Mouse (Mus musculus) c-Kit-negative CD71-positive TER-119-positive erythroid progenitor cells, embryonic 14.5 days (primary cell): ENCODE data around the gene Mogs.

Source experiments
- DNase-seq: peaks from one replicate; pipeline ENCODE4 v3.0.0-alpha.2; 2013; ENCODE audit warnings: low read depth, low spot score

The Mogs gene

GRCm38 (mm10) chr6:83147280-83147679, 32.0 kb downstream of the Mogs start:
- DNase-seq = no peak

GRCm38 (mm10) chr6:83151721-83152120, 36.4 kb downstream of the Mogs start:
- no peak for DNase-seq

GRCm38 (mm10) chr6:83153038-83153437, 37.7 kb downstream of the Mogs start:
- no peak for DNase-seq

- DNase-seq = no peak
These were observed 38.2 kb downstream of the Mogs start for GRCm38 (mm10) chr6:83153485-83153884.

DNA sequence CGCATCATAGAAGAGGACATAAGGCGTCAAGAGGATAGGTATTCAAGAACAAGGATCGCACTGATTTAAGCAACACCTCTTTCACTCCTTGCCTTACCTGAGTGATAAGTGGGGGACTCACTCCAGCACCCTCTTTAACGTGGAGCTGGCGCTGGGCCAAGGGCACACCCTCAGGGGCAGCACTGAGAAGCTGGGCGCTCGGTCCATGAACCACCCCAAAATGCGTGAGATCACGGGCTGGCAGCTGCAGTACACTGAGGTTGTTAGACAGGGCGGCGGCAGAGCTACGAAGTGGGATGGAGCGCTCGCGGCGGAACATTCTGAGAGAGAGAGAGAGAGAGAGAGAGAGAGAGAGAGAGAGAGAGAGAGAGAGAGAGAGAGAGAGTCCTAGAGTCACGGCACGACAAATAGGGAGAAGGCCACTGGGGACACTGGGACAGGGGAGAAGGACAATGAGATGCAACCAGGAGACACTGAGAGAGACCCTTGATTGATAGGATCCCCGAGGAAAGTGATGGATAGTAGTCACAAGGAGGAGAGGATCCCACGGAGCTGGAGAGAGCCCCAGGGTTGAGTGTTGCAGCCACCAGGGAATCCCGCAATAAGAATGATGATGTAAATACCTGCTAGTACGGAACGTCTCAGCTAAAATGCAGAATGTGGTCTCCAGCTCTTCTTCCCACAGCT, 40.4 kb downstream of the Mogs start:
- DNase-seq = no peak

DNA sequence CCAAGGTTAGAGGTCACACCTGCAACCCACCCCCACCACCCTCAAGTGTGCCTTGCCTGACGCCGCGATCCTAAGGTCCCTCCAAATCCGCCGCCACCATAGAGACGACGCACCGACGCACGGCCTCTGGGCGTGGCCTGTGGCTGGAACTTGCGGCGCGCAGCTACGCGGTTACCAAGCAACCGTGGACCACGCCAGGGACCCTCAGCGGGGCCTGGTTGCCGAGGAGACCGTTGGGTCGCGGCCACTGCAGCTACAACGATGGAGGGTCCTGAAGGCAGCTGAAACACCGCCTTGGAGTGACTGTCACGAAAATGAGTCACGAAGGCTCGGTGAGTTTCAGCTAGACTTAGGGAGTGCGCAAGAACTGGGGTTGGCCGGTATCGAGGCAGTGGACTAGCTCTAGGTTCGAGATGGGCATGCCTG, 41.0 kb downstream of the Mogs start, which contains the start of the genes Wdr54 and 1700003E16Rik:
Wdr54 (minus strand) TSS at position 139 of the 426 bp plus-strand sequence.
1700003E16Rik (plus strand) TSS at position 146 of the 426 bp plus-strand sequence.
- no peak for DNase-seq

GRCm38 (mm10) chr6:83159456-83159855, 44.2 kb downstream of the Mogs start:
- DNase-seq = peak; percentile 31

DNA sequence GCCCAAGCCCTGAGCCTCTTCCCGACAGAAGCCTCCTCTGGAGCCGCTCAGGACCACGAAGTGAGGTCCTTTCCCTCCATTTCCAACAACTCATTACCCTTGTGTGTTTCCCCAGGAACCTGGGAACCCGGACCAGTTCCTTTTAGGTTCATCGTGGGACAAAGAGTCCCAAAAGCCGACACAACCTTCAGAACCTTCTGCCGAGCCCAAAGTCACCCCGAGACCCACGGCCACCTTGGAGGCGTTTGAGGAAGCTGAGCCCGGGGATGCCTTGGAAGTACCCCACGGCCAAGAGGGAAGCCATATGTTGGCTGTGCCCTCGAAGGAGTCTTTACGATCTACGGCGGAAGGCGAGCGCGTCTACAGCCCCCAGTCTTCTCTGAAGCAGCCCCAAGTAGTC, 46.1 kb downstream of the Mogs start:
- DNase-seq = no peak

GRCm38 (mm10) chr6:83161921-83162641, 46.8 kb downstream of the Mogs start:
- no peak for DNase-seq

DNA sequence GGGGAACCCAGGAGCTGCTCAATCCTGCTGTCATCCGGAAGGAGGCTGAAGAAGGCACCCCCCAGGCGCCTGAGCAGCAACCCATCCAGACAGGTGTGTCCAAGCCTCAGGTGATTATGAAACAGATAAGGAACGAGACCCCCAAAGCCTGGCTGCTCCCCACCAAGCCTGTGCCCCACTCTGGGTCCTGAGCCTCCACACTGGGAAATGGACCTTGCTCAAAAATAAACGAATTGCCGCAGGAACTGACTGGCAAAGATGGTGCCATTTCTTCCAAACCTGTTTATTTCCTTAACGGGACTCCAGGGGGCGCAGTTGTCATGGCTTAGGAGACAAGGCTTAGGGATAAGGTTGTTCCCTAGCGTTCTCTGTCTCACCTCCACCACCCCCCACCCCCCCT, 47.4 kb downstream of the Mogs start:
- peak; percentile 55 for DNase-seq

- DNase-seq = no peak
These were observed 49.8 kb downstream of the Mogs start for GRCm38 (mm10) chr6:83165026-83165606.

DNA sequence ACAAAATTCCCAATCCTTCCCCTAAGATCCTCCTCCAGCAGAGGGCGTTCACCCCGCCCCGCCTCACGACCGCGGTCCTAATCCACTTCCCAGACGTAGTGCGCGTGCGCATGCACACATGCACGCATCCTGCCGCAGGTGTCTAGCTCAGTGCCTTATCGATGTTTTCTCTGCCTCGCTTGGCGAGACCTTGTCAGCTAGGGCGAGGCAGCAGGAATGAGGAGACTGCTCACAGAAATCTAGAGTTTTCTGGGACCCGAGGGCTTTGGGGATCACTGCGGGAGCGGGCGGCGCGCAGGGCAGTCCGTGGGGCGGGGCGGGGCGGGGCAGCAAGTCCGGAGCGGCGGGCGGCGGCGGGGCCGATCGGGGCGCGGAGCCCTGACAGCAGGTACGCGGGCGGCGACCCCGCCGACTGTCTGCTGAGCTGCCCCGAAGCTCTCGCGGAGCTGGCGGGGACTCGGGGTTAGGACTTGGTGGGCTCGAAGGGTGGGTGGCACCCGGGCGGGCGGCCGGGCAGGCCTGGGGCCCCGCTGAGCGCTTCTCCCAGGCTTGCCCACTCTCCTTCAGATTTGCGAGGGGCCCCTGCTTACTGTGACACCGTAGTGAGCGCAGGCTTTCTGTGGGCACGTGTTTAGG, 50.4 kb downstream of the Mogs start, which contains the start of gene Dctn1:
Dctn1 (plus strand) TSS at position 314 of the 636 bp plus-strand sequence.
- DNase-seq = peak; percentile 92

GRCm38 (mm10) chr6:83166243-83166630, 50.9 kb downstream of the Mogs start:
- DNase-seq = peak; percentile 25
